ENCODE assay signal across 8 mouse cellular contexts in genomic region chr13:119461900-119462595, GRCm38 (mm10). TPM values are rescaled to one million over a fixed set of nuclear protein-coding genes. Genes with fewer than 3 reads are reported as not detected.
DNase-seq lines count a peak whose midpoint lies in the region; ATAC-seq lines count a peak whose summit lies in the region.

No protein-coding gene starts in this region.

- no peaks in the 10 kb centered on the region for H3K9me3 ChIP-seq in lung, embryonic 16.5 days (ENCODE audit: control insufficient read depth, low read length)
- H3K9me3 ChIP-seq in heart, embryonic 16.5 days (replicated peaks; ENCODE audit: control insufficient read depth, low read length) = no peaks in the 10 kb centered on the region

- H3K9ac ChIP-seq in lung, embryonic 16.5 days (ENCODE audit: low read length) = peak overlapping the region; percentile 81
- H3K9ac ChIP-seq in heart, embryonic 16.5 days (ENCODE audit: low read length) = peak overlapping the region; percentile 74

- peak overlapping the region; percentile 57 for H3K4me2 ChIP-seq in lung, embryonic 16.5 days (ENCODE audit: low read depth, low read length)
- H3K4me2 ChIP-seq in heart, embryonic 16.5 days (ENCODE audit: low read depth, low read length) = peak overlapping the region; percentile 71

- 17% methylated on average over 10 of the region's 10 CpGs for WGBS in lung, embryonic 16.5 days
- 16% methylated on average over 10 of the region's 10 CpGs for WGBS in heart, embryonic 16.5 days

- DNase-seq in adrenal gland, postnatal 10 days = peak; percentile 14
- DNase-seq in adrenal gland, adult 8-10 months = no peak
- no peak for DNase-seq in lung, postnatal 14 days
- no peak for DNase-seq in frontal cortex, adult 2 months (ENCODE audit: extremely low spot score in 1 of 2, low spot score in 1 of 2)
- no peak for DNase-seq in left cerebral cortex, postnatal 36 days (ENCODE audit: low spot score in 2 of 2)

- intact Hi-C loops in left cerebral cortex, postnatal 36 days (cut with DNase I) = no loop called here

- peak overlapping the region; percentile 71 for H3K27ac ChIP-seq in lung, embryonic 16.5 days (ENCODE audit: low read length)
- H3K27ac ChIP-seq in heart, embryonic 16.5 days (ENCODE audit: low read length) = peak overlapping the region; percentile 71

- peaks cover 11% of the 10 kb centered on the region for H3K4me1 ChIP-seq in lung, embryonic 16.5 days (replicated peaks; ENCODE audit: control insufficient read depth, insufficient read depth, low read length)
- H3K4me1 ChIP-seq in heart, embryonic 16.5 days (ENCODE audit: control insufficient read depth, insufficient read depth, low read length) = peaks cover 12% of the 10 kb centered on the region

- peak overlapping the region; percentile 69 for H3K4me3 ChIP-seq in lung, embryonic 16.5 days (ENCODE audit: low read length)
- peak overlapping the region; percentile 69 for H3K4me3 ChIP-seq in heart, embryonic 16.5 days (ENCODE audit: low read length)

- peak; percentile 67 for ATAC-seq in lung, embryonic 16.5 days (ENCODE audit: low read depth)
- peak; percentile 21; the same call in 1 of the 2 replicates for ATAC-seq in heart, embryonic 16.5 days (replicated peaks; ENCODE audit: extremely low read depth, insufficient read depth, low FRiP score)
- ATAC-seq in megakaryocyte, adult 5-6 weeks (ENCODE audit: poor library complexity, severe bottlenecking) = peak; percentile 48

- no peaks in the 10 kb centered on the region for H3K27me3 ChIP-seq in lung, embryonic 16.5 days (ENCODE audit: control insufficient read depth, insufficient read depth, low read depth, low read length)
- no peaks in the 10 kb centered on the region for H3K27me3 ChIP-seq in heart, embryonic 16.5 days (ENCODE audit: control insufficient read depth, insufficient read depth, low read length)

- peaks cover 19% of the 10 kb centered on the region for H3K36me3 ChIP-seq in lung, embryonic 16.5 days (ENCODE audit: control insufficient read depth, insufficient read depth, low read length)
- H3K36me3 ChIP-seq in heart, embryonic 16.5 days (ENCODE audit: control insufficient read depth, insufficient read depth) = peaks cover 14% of the 10 kb centered on the region

RNA-seq across cellular contexts. Expression of gene 4833420G17Rik, which starts 0.5 kb away (rescaled TPM):
- total RNA-seq in adrenal gland, postnatal 10 days (2021) = 10 to 100 TPM; 20.8 to 26.3 TPM
- 10 to 100 TPM; 17.2 to 34.5 (median 21.5) TPM for total RNA-seq in adrenal gland, adult 8-10 months (2022)
- polyA plus RNA-seq in lung, embryonic 16.5 days (2015; fragmentation: Nextera tagmentation; extraction: Ambion mirVana) = 56.9 and 62.2 TPM in 2 replicates
- 36.1 and 40.4 TPM in 2 replicates for polyA plus RNA-seq in heart, embryonic 16.5 days (2015; fragmentation: Nextera tagmentation; extraction: Ambion mirVana)
- total RNA-seq in megakaryocyte, adult 5-6 weeks (2015) = 52.9 and 59.7 TPM in 2 replicates
- total RNA-seq in megakaryocyte, adult 5-6 weeks (2017) = 40.8 and 46.8 TPM in 2 replicates
- 70.5 and 85.1 TPM in 2 replicates for polyA plus RNA-seq in frontal cortex, adult 2 months (2012; rRNA removed)
- 10 to 100 TPM; 22.7 to 28.8 TPM for total RNA-seq in left cerebral cortex, postnatal 36 days (2021)

RNA-seq across cellular contexts. Expression of gene Tmem267, which starts 25.8 kb away (rescaled TPM):
- 10 to 100 TPM in 1 of 2 experiments, 1 to 10 TPM in 1; 9.1 to 15.7 TPM for total RNA-seq in adrenal gland, postnatal 10 days (2021)
- total RNA-seq in adrenal gland, adult 8-10 months (2022) = 10 to 100 TPM in 2 of 4 experiments, 1 to 10 TPM in 2; 8.5 to 12.5 (median 10.9) TPM
- 0.79 and 1.6 TPM in 2 replicates for polyA plus RNA-seq in lung, embryonic 16.5 days (2015; fragmentation: Nextera tagmentation; extraction: Ambion mirVana)
- polyA plus RNA-seq in heart, embryonic 16.5 days (2015; fragmentation: Nextera tagmentation; extraction: Ambion mirVana) = 0.95 and 1.7 TPM in 2 replicates
- total RNA-seq in megakaryocyte, adult 5-6 weeks (2015) = 3.4 and 7.4 TPM in 2 replicates
- total RNA-seq in megakaryocyte, adult 5-6 weeks (2017) = 0.66 and 1.6 TPM in 2 replicates
- polyA plus RNA-seq in frontal cortex, adult 2 months (2012; rRNA removed) = 9.7 and 24.1 TPM in 2 replicates
- total RNA-seq in left cerebral cortex, postnatal 36 days (2021) = 10 to 100 TPM; 21.0 to 24.1 TPM

RNA-seq across cellular contexts. Expression of gene 3110070M22Rik, which starts 26.1 kb away (rescaled TPM):
- 1 to 10 TPM; 1.2 to 2.9 TPM for total RNA-seq in adrenal gland, postnatal 10 days (2021)
- total RNA-seq in adrenal gland, adult 8-10 months (2022) = 1 to 10 TPM; 1.0 to 2.5 (median 2.0) TPM
- 0.75 and 1.6 TPM in 2 replicates for polyA plus RNA-seq in lung, embryonic 16.5 days (2015; fragmentation: Nextera tagmentation; extraction: Ambion mirVana)
- polyA plus RNA-seq in heart, embryonic 16.5 days (2015; fragmentation: Nextera tagmentation; extraction: Ambion mirVana) = 0.74 and 0.96 TPM in 2 replicates
- total RNA-seq in megakaryocyte, adult 5-6 weeks (2015) = 1.3 TPM in 1 of 2 replicates, not detected in the other
- 0.55 TPM in 1 of 2 replicates, not detected in the other for total RNA-seq in megakaryocyte, adult 5-6 weeks (2017)
- 0.65 and 1.6 TPM in 2 replicates for polyA plus RNA-seq in frontal cortex, adult 2 months (2012; rRNA removed)
- total RNA-seq in left cerebral cortex, postnatal 36 days (2021) = 1 to 10 TPM; 1.7 to 3.5 TPM

RNA-seq across cellular contexts. Expression of gene Paip1, which starts 33.6 kb away (rescaled TPM):
- total RNA-seq in adrenal gland, postnatal 10 days (2021) = 100 to 1,000 TPM; 106 TPM
- total RNA-seq in adrenal gland, adult 8-10 months (2022) = 100 to 1,000 TPM; 137 to 191 (median 143) TPM
- polyA plus RNA-seq in lung, embryonic 16.5 days (2015; fragmentation: Nextera tagmentation; extraction: Ambion mirVana) = 64.0 and 82.9 TPM in 2 replicates
- 25.5 TPM in 2 replicates for polyA plus RNA-seq in heart, embryonic 16.5 days (2015; fragmentation: Nextera tagmentation; extraction: Ambion mirVana)
- total RNA-seq in megakaryocyte, adult 5-6 weeks (2015) = 59.1 and 65.9 TPM in 2 replicates
- total RNA-seq in megakaryocyte, adult 5-6 weeks (2017) = 57.1 and 58.9 TPM in 2 replicates
- 52.7 and 54.7 TPM in 2 replicates for polyA plus RNA-seq in frontal cortex, adult 2 months (2012; rRNA removed)
- total RNA-seq in left cerebral cortex, postnatal 36 days (2021) = 100 to 1,000 TPM; 100 to 106 TPM
